Mouse (Mus musculus): ENCODE data around the gene Edar. TPM values are rescaled to one million over a fixed set of nuclear protein-coding genes. Genes with fewer than 3 reads are reported as not detected.
A peak's percentile ranks its signal among the peaks of the same experiment; 100 is the strongest.

Edar gene
- polyA plus RNA-seq, 1 experiment from 2014 or later = 0.32 TPM

GRCm38 (mm10) chr10:58616565-58616964 is 58.9 kb downstream of the Edar start:
- 91% methylated on average over 5 of the region's 5 CpGs for WGBS
- peaks cover 3% of the 10 kb centered on the region; the same call in 1 of the 2 replicates for H3K4me1 ChIP-seq
- H3K36me3 ChIP-seq = no peaks in the 10 kb centered on the region
- no peak for ATAC-seq (ENCODE audit: low FRiP score)
- no peak overlapping the region for H3K27ac ChIP-seq
- H3K9me3 ChIP-seq (replicated peaks) = no peaks in the 10 kb centered on the region
- H3K4me3 ChIP-seq = no peak overlapping the region
- H3K9ac ChIP-seq = no peak overlapping the region
- H3K27me3 ChIP-seq = no peaks in the 10 kb centered on the region
- no peak overlapping the region for H3K4me2 ChIP-seq (replicated peaks)

GRCm38 (mm10) chr10:58614601-58615000 is 60.9 kb downstream of the Edar start:
- 88% methylated on average over 6 of the region's 6 CpGs for WGBS
- H3K4me2 ChIP-seq (replicated peaks) = no peak overlapping the region
- no peak overlapping the region for H3K4me3 ChIP-seq
- ATAC-seq (ENCODE audit: low FRiP score) = no peak
- H3K36me3 ChIP-seq = no peaks in the 10 kb centered on the region
- H3K9ac ChIP-seq = no peak overlapping the region
- H3K9me3 ChIP-seq (replicated peaks) = no peaks in the 10 kb centered on the region
- no peaks in the 10 kb centered on the region for H3K27me3 ChIP-seq
- peaks cover 3% of the 10 kb centered on the region; the same call in 1 of the 2 replicates for H3K4me1 ChIP-seq
- no peak overlapping the region for H3K27ac ChIP-seq

- Histone ChIP-seq H3K4me1 (no peaks in the 10 kb centered on the region), H3K27me3 (no peaks in the 10 kb centered on the region), H3K36me3 (no peaks in the 10 kb centered on the region), H3K4me3 (no peak overlapping the region), H3K9ac (no peak overlapping the region), H3K4me2 (replicated peaks) (no peak overlapping the region), H3K27ac (no peak overlapping the region), H3K9me3 (replicated peaks) (no peaks in the 10 kb centered on the region)
- 92% methylated on average over 7 of the region's 7 CpGs for WGBS
- ATAC-seq (ENCODE audit: low FRiP score) = no peak
Measured at GRCm38 (mm10) chr10:58610484-58611261, 64.8 kb downstream of the Edar start.

- 85% methylated on average over 3 of the region's 3 CpGs for WGBS
- Histone ChIP-seq H3K9ac (no peak overlapping the region), H3K36me3 (no peaks in the 10 kb centered on the region), H3K27me3 (no peaks in the 10 kb centered on the region), H3K4me2 (replicated peaks) (no peak overlapping the region), H3K4me3 (no peak overlapping the region), H3K4me1 (no peaks in the 10 kb centered on the region), H3K9me3 (replicated peaks) (no peaks in the 10 kb centered on the region), H3K27ac (no peak overlapping the region)
- no peak for ATAC-seq (ENCODE audit: low FRiP score)
Measured at GRCm38 (mm10) chr10:58608858-58609257, 66.6 kb downstream of the Edar start.

GRCm38 (mm10) chr10:58606356-58606755 is 69.1 kb downstream of the Edar start:
- WGBS = 82% methylated on average over 3 of the region's 3 CpGs
- no peak overlapping the region for H3K4me3 ChIP-seq
- no peaks in the 10 kb centered on the region for H3K36me3 ChIP-seq
- H3K9ac ChIP-seq = no peak overlapping the region
- H3K4me2 ChIP-seq (replicated peaks) = no peak overlapping the region
- ATAC-seq (ENCODE audit: low FRiP score) = no peak
- H3K27me3 ChIP-seq = no peaks in the 10 kb centered on the region
- H3K9me3 ChIP-seq (replicated peaks) = no peaks in the 10 kb centered on the region
- 0 out of 2 replicates have a peak, but pooled peaks cover 5% of the 10 kb centered on the region for H3K4me1 ChIP-seq
- H3K27ac ChIP-seq = no peak overlapping the region

- no peaks in the 10 kb centered on the region for H3K9me3 ChIP-seq (replicated peaks)
- no peak for ATAC-seq (ENCODE audit: low FRiP score)
- no peak overlapping the region for H3K27ac ChIP-seq
- H3K27me3 ChIP-seq = no peaks in the 10 kb centered on the region
- no peaks in the 10 kb centered on the region for H3K36me3 ChIP-seq
- 86% methylated on average over 2 of the region's 2 CpGs for WGBS
- no peak overlapping the region for H3K9ac ChIP-seq
- H3K4me3 ChIP-seq = no peak overlapping the region
- H3K4me2 ChIP-seq (replicated peaks) = no peak overlapping the region
- peaks cover 8% of the 10 kb centered on the region; the same call in 1 of the 2 replicates for H3K4me1 ChIP-seq
Measured at GRCm38 (mm10) chr10:58604779-58605178, 70.7 kb downstream of the Edar start.

- Histone ChIP-seq H3K27me3 (no peaks in the 10 kb centered on the region), H3K9ac (no peak overlapping the region), H3K27ac (peak overlapping the region; percentile 52; the same call in 1 of the 2 replicates), H3K36me3 (no peaks in the 10 kb centered on the region), H3K4me2 (replicated peaks) (no peak overlapping the region), H3K9me3 (replicated peaks) (no peaks in the 10 kb centered on the region), H3K4me3 (no peak overlapping the region), H3K4me1 (peaks cover 8% of the 10 kb centered on the region; the same call in 1 of the 2 replicates)
- ATAC-seq (ENCODE audit: low FRiP score) = peak; percentile 31; the same call in 1 of the 2 replicates
- 76% methylated on average over 7 of the region's 7 CpGs for WGBS
Measured at GRCm38 (mm10) chr10:58601946-58602345, 73.5 kb downstream of the Edar start.

GRCm38 (mm10) chr10:58601431-58601901 is 74.0 kb downstream of the Edar start:
- WGBS = 18% methylated on average over 6 of the region's 6 CpGs
- H3K9me3 ChIP-seq (replicated peaks) = no peaks in the 10 kb centered on the region
- no peak overlapping the region for H3K4me3 ChIP-seq
- peak; percentile 29 for ATAC-seq (ENCODE audit: low FRiP score)
- H3K4me2 ChIP-seq (replicated peaks) = no peak overlapping the region
- peaks cover 8% of the 10 kb centered on the region; the same call in 1 of the 2 replicates for H3K4me1 ChIP-seq
- H3K27ac ChIP-seq = peak overlapping the region; percentile 52; the same call in 1 of the 2 replicates
- no peak overlapping the region for H3K9ac ChIP-seq
- no peaks in the 10 kb centered on the region for H3K36me3 ChIP-seq
- H3K27me3 ChIP-seq = no peaks in the 10 kb centered on the region

- H3K9ac ChIP-seq = no peak overlapping the region
- no peaks in the 10 kb centered on the region for H3K36me3 ChIP-seq
- no peaks in the 10 kb centered on the region for H3K27me3 ChIP-seq
- H3K4me3 ChIP-seq = no peak overlapping the region
- WGBS = 14% methylated on average over 5 of the region's 5 CpGs
- no peaks in the 10 kb centered on the region for H3K9me3 ChIP-seq (replicated peaks)
- H3K4me2 ChIP-seq (replicated peaks) = no peak overlapping the region
- ATAC-seq (ENCODE audit: low FRiP score) = peak; percentile 62
- H3K27ac ChIP-seq = peak overlapping the region; percentile 52
- H3K4me1 ChIP-seq = peaks cover 8% of the 10 kb centered on the region; the same call in 1 of the 2 replicates
Measured at GRCm38 (mm10) chr10:58600983-58601382, 74.5 kb downstream of the Edar start.

GRCm38 (mm10) chr10:58600151-58600550 is 75.3 kb downstream of the Edar start:
- peaks cover 8% of the 10 kb centered on the region; the same call in 1 of the 2 replicates for H3K4me1 ChIP-seq
- WGBS = 89% methylated on average over 5 of the region's 5 CpGs
- H3K4me3 ChIP-seq = no peak overlapping the region
- ATAC-seq (ENCODE audit: low FRiP score) = no peak
- no peak overlapping the region for H3K4me2 ChIP-seq (replicated peaks)
- H3K9me3 ChIP-seq (replicated peaks) = no peaks in the 10 kb centered on the region
- H3K9ac ChIP-seq = no peak overlapping the region
- H3K27ac ChIP-seq = no peak overlapping the region
- H3K36me3 ChIP-seq = no peaks in the 10 kb centered on the region
- H3K27me3 ChIP-seq = no peaks in the 10 kb centered on the region

GRCm38 (mm10) chr10:58595821-58596220 is 79.6 kb downstream of the Edar start:
- Histone ChIP-seq H3K4me2 (replicated peaks) (no peak overlapping the region), H3K36me3 (no peaks in the 10 kb centered on the region), H3K4me3 (no peak overlapping the region), H3K9ac (no peak overlapping the region), H3K27me3 (no peaks in the 10 kb centered on the region), H3K9me3 (replicated peaks) (peaks cover 4% of the 10 kb centered on the region), H3K4me1 (no peaks in the 10 kb centered on the region), H3K27ac (no peak overlapping the region)
- 73% methylated on average over 5 of the region's 5 CpGs for WGBS
- ATAC-seq (ENCODE audit: low FRiP score) = no peak

- Histone ChIP-seq H3K4me1 (no peaks in the 10 kb centered on the region), H3K9ac (no peak overlapping the region), H3K4me2 (replicated peaks) (no peak overlapping the region), H3K27me3 (no peaks in the 10 kb centered on the region), H3K36me3 (no peaks in the 10 kb centered on the region), H3K4me3 (no peak overlapping the region), H3K27ac (no peak overlapping the region), H3K9me3 (replicated peaks) (peaks cover 4% of the 10 kb centered on the region)
- 85% methylated on average over 3 of the region's 3 CpGs for WGBS
- ATAC-seq (ENCODE audit: low FRiP score) = no peak
Measured at GRCm38 (mm10) chr10:58595197-58595596, 80.3 kb downstream of the Edar start.

- 87% methylated on average over 3 of the region's 3 CpGs for WGBS
Measured at GRCm38 (mm10) chr10:58594486-58594885, 81.0 kb downstream of the Edar start.

More at GRCm38 (mm10) chr10:58594486-58594885, 81.0 kb downstream of the Edar start:
- Histone ChIP-seq H3K4me1 (no peaks in the 10 kb centered on the region), H3K9me3 (replicated peaks) (peaks cover 4% of the 10 kb centered on the region), H3K36me3 (no peaks in the 10 kb centered on the region), H3K9ac (no peak overlapping the region), H3K27me3 (no peaks in the 10 kb centered on the region), H3K27ac (no peak overlapping the region), H3K4me2 (replicated peaks) (no peak overlapping the region), H3K4me3 (no peak overlapping the region)
- no peak for ATAC-seq (ENCODE audit: low FRiP score)

All from hindbrain, embryonic 12.5 days (tissue).